7 mouse cellular contexts compared by ENCODE assay signal in the genomic region with DNA sequence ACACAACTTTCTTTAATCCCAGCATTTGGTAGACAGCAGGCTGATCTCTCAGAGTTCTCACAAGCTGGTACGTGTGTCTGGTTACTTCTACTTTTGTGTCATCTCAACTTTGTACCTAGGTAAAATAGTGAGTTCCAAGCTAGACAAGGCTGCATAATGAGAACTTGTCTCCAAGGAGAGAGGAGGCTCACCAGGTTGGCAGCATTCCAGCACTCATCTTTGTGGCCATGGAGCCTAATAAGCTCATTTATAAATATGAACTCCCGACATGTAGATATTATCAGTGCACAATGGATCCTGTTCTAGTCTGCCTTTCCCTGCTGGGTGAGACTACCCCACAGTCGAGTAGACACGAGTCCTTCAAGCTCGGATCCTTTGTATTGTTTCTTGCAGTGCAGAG. TPM values are rescaled to one million over a fixed set of nuclear protein-coding genes. Genes with fewer than 3 reads are reported as not detected.
DNase-seq lines count a peak whose midpoint lies in the region; ATAC-seq and TF ChIP-seq lines count a peak whose summit lies in the region.

No protein-coding gene starts in this region.

- H3K9ac ChIP-seq in lung, postnatal 0 days (replicated peaks; ENCODE audit: low read depth), result no peak overlapping the region
- H3K9ac ChIP-seq in forebrain, embryonic 15.5 days (replicated peaks), result 0 out of 2 replicates have a peak overlapping the region, but pooled peaks have one; percentile 70
- H3K9ac ChIP-seq in limb, embryonic 14.5 days (ENCODE audit: low read depth, low read length, severe bottlenecking), result no peak overlapping the region
- H3K9ac ChIP-seq in stomach, embryonic 15.5 days, result no peak overlapping the region

- no peak for ATAC-seq in lung, postnatal 0 days
- no peak for ATAC-seq in forebrain, embryonic 15.5 days (replicated peaks)
- ATAC-seq in limb, embryonic 14.5 days (ENCODE audit: low FRiP score, low read depth), result no peak
- no peak for ATAC-seq in stomach, embryonic 15.5 days (ENCODE audit: insufficient read depth, low FRiP score, low read depth)

- peaks cover 5% of the 10 kb centered on the region; the same call in 1 of the 2 replicates for H3K4me1 ChIP-seq in lung, postnatal 0 days (ENCODE audit: insufficient read depth, low read depth, low read length)
- H3K4me1 ChIP-seq in forebrain, embryonic 15.5 days, result peaks cover 27% of the 10 kb centered on the region
- H3K4me1 ChIP-seq in limb, embryonic 14.5 days (ENCODE audit: control insufficient read depth, insufficient read depth, low read length), result peaks cover 6% of the 10 kb centered on the region; the same call in 1 of the 2 replicates
- peaks cover 22% of the 10 kb centered on the region for H3K4me1 ChIP-seq in stomach, embryonic 15.5 days

- TF ChIP-seq EP300 in lung, postnatal 0 days (IDR thresholded peaks at IDR 0.05), result no peak

- H3K4me2 ChIP-seq in lung, postnatal 0 days (replicated peaks; ENCODE audit: low read depth, low read length), result 0 out of 2 replicates have a peak overlapping the region, but pooled peaks have one; percentile 84
- H3K4me2 ChIP-seq in forebrain, embryonic 15.5 days (replicated peaks), result peak overlapping the region; percentile 82
- peak overlapping the region; percentile 81; the same call in 1 of the 2 replicates for H3K4me2 ChIP-seq in limb, embryonic 14.5 days (replicated peaks; ENCODE audit: low read depth, low read length, severe bottlenecking)
- H3K4me2 ChIP-seq in stomach, embryonic 15.5 days, result peak overlapping the region; percentile 87

- no peak overlapping the region for H3K4me3 ChIP-seq in lung, postnatal 0 days (ENCODE audit: low read depth, low read length)
- H3K4me3 ChIP-seq in forebrain, embryonic 15.5 days, result peak overlapping the region; percentile 79
- H3K4me3 ChIP-seq in limb, embryonic 14.5 days (replicated peaks; ENCODE audit: low read length), result peak overlapping the region; percentile 85
- peak overlapping the region; percentile 96 for H3K4me3 ChIP-seq in stomach, embryonic 15.5 days (replicated peaks)

- DNase-seq in lung, postnatal 0 days (ENCODE audit: low spot score), result no peak
- DNase-seq in lung, postnatal 25 days (ENCODE audit: low spot score), result no peak
- no peak for DNase-seq in limb, embryonic 14.5 days (ENCODE audit: low spot score)
- no peak for DNase-seq in right cerebral cortex, postnatal 36 days (ENCODE audit: low spot score in 2 of 2)
- DNase-seq in urinary bladder, adult 2 months (ENCODE audit: low spot score), result no peak

- H3K36me3 ChIP-seq in lung, postnatal 0 days (ENCODE audit: insufficient read depth, low read length), result peaks cover 24% of the 10 kb centered on the region; the same call in 1 of the 2 replicates
- H3K36me3 ChIP-seq in forebrain, embryonic 15.5 days, result peaks cover 45% of the 10 kb centered on the region
- peaks cover 62% of the 10 kb centered on the region for H3K36me3 ChIP-seq in limb, embryonic 14.5 days (ENCODE audit: control insufficient read depth, insufficient read depth, low read length)
- peaks cover 29% of the 10 kb centered on the region for H3K36me3 ChIP-seq in stomach, embryonic 15.5 days

- WGBS in lung, postnatal 0 days, result 54% methylated on average over 5 of the region's 5 CpGs
- WGBS in forebrain, embryonic 15.5 days, result 49% methylated on average over 5 of the region's 5 CpGs
- 73% methylated on average over 5 of the region's 5 CpGs for WGBS in limb, embryonic 14.5 days
- WGBS in stomach, embryonic 15.5 days, result 60% methylated on average over 5 of the region's 5 CpGs

- no peaks in the 10 kb centered on the region for H3K9me3 ChIP-seq in lung, postnatal 0 days (ENCODE audit: low read length)
- no peaks in the 10 kb centered on the region for H3K9me3 ChIP-seq in forebrain, embryonic 15.5 days
- H3K9me3 ChIP-seq in limb, embryonic 14.5 days (ENCODE audit: control insufficient read depth, low read length), result no peaks in the 10 kb centered on the region
- no peaks in the 10 kb centered on the region for H3K9me3 ChIP-seq in stomach, embryonic 15.5 days

- no peaks in the 10 kb centered on the region for H3K27me3 ChIP-seq in lung, postnatal 0 days (replicated peaks; ENCODE audit: insufficient read depth, low read length)
- no peaks in the 10 kb centered on the region for H3K27me3 ChIP-seq in forebrain, embryonic 15.5 days
- no peaks in the 10 kb centered on the region for H3K27me3 ChIP-seq in limb, embryonic 14.5 days (ENCODE audit: control insufficient read depth, insufficient read depth, low read length)
- H3K27me3 ChIP-seq in stomach, embryonic 15.5 days (replicated peaks), result no peaks in the 10 kb centered on the region

- TF ChIP-seq POLR2A in limb, embryonic 14.5 days (IDR thresholded peaks at IDR 0.05; ENCODE audit: borderline replicate concordance, extremely low read depth, insufficient read depth, insufficient read length), result no peak

- no peak for TF ChIP-seq CTCF in lung, postnatal 0 days (IDR thresholded peaks at IDR 0.05)

- H3K27ac ChIP-seq in lung, postnatal 0 days (ENCODE audit: low read length), result 0 out of 2 replicates have a peak overlapping the region, but pooled peaks have one; percentile 97
- no peak overlapping the region for H3K27ac ChIP-seq in forebrain, embryonic 15.5 days (replicated peaks)
- no peak overlapping the region for H3K27ac ChIP-seq in limb, embryonic 14.5 days (replicated peaks; ENCODE audit: low read depth, low read length)
- H3K27ac ChIP-seq in stomach, embryonic 15.5 days, result no peak overlapping the region; the same call in 1 of the 2 replicates

RNA-seq across cellular contexts. Expression of gene 2310033P09Rik, which starts 1.5 kb away (rescaled TPM):
- 32.9 and 34.8 TPM in 2 replicates for polyA plus RNA-seq in lung, postnatal 0 days (2015; fragmentation: Nextera tagmentation; extraction: Ambion mirVana)
- 27.8 and 31.5 TPM in 2 replicates for polyA plus RNA-seq in forebrain, embryonic 15.5 days (2015; fragmentation: Nextera tagmentation; extraction: Ambion mirVana)
- 32.4 and 37.5 TPM in 2 replicates for polyA plus RNA-seq in limb, embryonic 14.5 days (2012; rRNA removed)
- polyA plus RNA-seq in limb, embryonic 14.5 days (2014; fragmentation: Nextera tagmentation; extraction: Ambion mirVana), result 28.9 and 30.0 TPM in 2 replicates
- polyA plus RNA-seq in stomach, embryonic 15.5 days (2015; fragmentation: Nextera tagmentation; extraction: Ambion mirVana), result 27.7 and 29.2 TPM in 2 replicates
- 23.8 and 26.1 TPM in 2 replicates for polyA plus RNA-seq in urinary bladder, adult 2 months (2012; rRNA removed)

RNA-seq across cellular contexts. Expression of gene Mrpl55, which starts 7.3 kb away (rescaled TPM):
- 60.0 and 74.0 TPM in 2 replicates for polyA plus RNA-seq in lung, postnatal 0 days (2015; fragmentation: Nextera tagmentation; extraction: Ambion mirVana)
- polyA plus RNA-seq in forebrain, embryonic 15.5 days (2015; fragmentation: Nextera tagmentation; extraction: Ambion mirVana), result 95.4 and 96.1 TPM in 2 replicates
- 38.8 and 51.1 TPM in 2 replicates for polyA plus RNA-seq in limb, embryonic 14.5 days (2012; rRNA removed)
- 81.0 and 85.2 TPM in 2 replicates for polyA plus RNA-seq in limb, embryonic 14.5 days (2014; fragmentation: Nextera tagmentation; extraction: Ambion mirVana)
- polyA plus RNA-seq in stomach, embryonic 15.5 days (2015; fragmentation: Nextera tagmentation; extraction: Ambion mirVana), result 84.4 and 90.4 TPM in 2 replicates
- 35.2 and 35.4 TPM in 2 replicates for polyA plus RNA-seq in urinary bladder, adult 2 months (2012; rRNA removed)

RNA-seq across cellular contexts. Expression of gene Guk1, which starts 17.6 kb away (rescaled TPM):
- polyA plus RNA-seq in lung, postnatal 0 days (2015; fragmentation: Nextera tagmentation; extraction: Ambion mirVana), result 151 and 168 TPM in 2 replicates
- 176 and 183 TPM in 2 replicates for polyA plus RNA-seq in forebrain, embryonic 15.5 days (2015; fragmentation: Nextera tagmentation; extraction: Ambion mirVana)
- 101 and 102 TPM in 2 replicates for polyA plus RNA-seq in limb, embryonic 14.5 days (2012; rRNA removed)
- 126 and 129 TPM in 2 replicates for polyA plus RNA-seq in limb, embryonic 14.5 days (2014; fragmentation: Nextera tagmentation; extraction: Ambion mirVana)
- 115 and 121 TPM in 2 replicates for polyA plus RNA-seq in stomach, embryonic 15.5 days (2015; fragmentation: Nextera tagmentation; extraction: Ambion mirVana)
- polyA plus RNA-seq in urinary bladder, adult 2 months (2012; rRNA removed), result 99.0 and 118 TPM in 2 replicates

RNA-seq across cellular contexts. Expression of gene Arf1, which starts 18.5 kb away (rescaled TPM):
- polyA plus RNA-seq in lung, postnatal 0 days (2015; fragmentation: Nextera tagmentation; extraction: Ambion mirVana), result 630 and 647 TPM in 2 replicates
- 614 and 626 TPM in 2 replicates for polyA plus RNA-seq in forebrain, embryonic 15.5 days (2015; fragmentation: Nextera tagmentation; extraction: Ambion mirVana)
- polyA plus RNA-seq in limb, embryonic 14.5 days (2012; rRNA removed), result 690 and 777 TPM in 2 replicates
- 698 and 725 TPM in 2 replicates for polyA plus RNA-seq in limb, embryonic 14.5 days (2014; fragmentation: Nextera tagmentation; extraction: Ambion mirVana)
- 666 and 701 TPM in 2 replicates for polyA plus RNA-seq in stomach, embryonic 15.5 days (2015; fragmentation: Nextera tagmentation; extraction: Ambion mirVana)
- 531 and 605 TPM in 2 replicates for polyA plus RNA-seq in urinary bladder, adult 2 months (2012; rRNA removed)

RNA-seq across cellular contexts. Expression of gene Gjc2, which starts 26.6 kb away (rescaled TPM):
- polyA plus RNA-seq in lung, postnatal 0 days (2015; fragmentation: Nextera tagmentation; extraction: Ambion mirVana), result 1.8 and 2.5 TPM in 2 replicates
- 0.11 and 0.20 TPM in 2 replicates for polyA plus RNA-seq in forebrain, embryonic 15.5 days (2015; fragmentation: Nextera tagmentation; extraction: Ambion mirVana)
- polyA plus RNA-seq in limb, embryonic 14.5 days (2012; rRNA removed), result 0.78 and 1.2 TPM in 2 replicates
- polyA plus RNA-seq in limb, embryonic 14.5 days (2014; fragmentation: Nextera tagmentation; extraction: Ambion mirVana), result 0.36 and 0.70 TPM in 2 replicates
- 1.2 and 1.7 TPM in 2 replicates for polyA plus RNA-seq in stomach, embryonic 15.5 days (2015; fragmentation: Nextera tagmentation; extraction: Ambion mirVana)
- polyA plus RNA-seq in urinary bladder, adult 2 months (2012; rRNA removed), result 8.9 and 9.5 TPM in 2 replicates
